Mouse (Mus musculus): ENCODE results near the gene Atxn1. TPM values are rescaled to one million over a fixed set of nuclear protein-coding genes. Genes with fewer than 3 reads are reported as not detected.

Gene Atxn1
- total and polyA plus RNA-seq, 2 experiments from 2014 or later, result 12.0 to 31.4 TPM

DNA sequence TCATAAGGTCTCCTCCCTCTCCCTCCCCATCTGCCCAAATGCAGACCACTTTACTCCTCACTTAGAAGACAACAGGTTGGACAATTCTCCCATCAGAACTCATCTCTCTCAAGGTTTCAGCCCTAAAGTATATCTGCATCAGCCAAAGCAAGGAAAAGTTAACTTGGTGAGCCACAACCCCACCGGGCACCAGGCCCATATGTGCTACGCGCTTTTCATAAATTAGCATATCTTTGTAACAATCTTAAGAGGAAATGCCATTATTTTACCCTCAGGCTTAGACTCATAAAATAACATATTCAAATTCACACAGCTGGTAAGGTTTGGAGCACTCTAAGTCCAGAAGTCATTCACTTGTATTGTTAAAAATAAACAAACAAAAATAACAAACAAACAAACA lies 50.7 kb downstream of the Atxn1 start:
- Histone ChIP-seq H3K36me3 (ENCODE audit: insufficient read depth, low read length) (no peaks in the 10 kb centered on the region), H3K27ac (ENCODE audit: low read depth, low read length) (no peak overlapping the region), H3K9me3 (ENCODE audit: low read length) (no peaks in the 10 kb centered on the region), H3K4me3 (ENCODE audit: low read depth, low read length) (no peak overlapping the region), H3K4me2 (ENCODE audit: low read depth, low read length, poor library complexity, severe bottlenecking) (no peak overlapping the region), H3K4me1 (ENCODE audit: insufficient read depth, low read length) (no peaks in the 10 kb centered on the region), H3K27me3 (ENCODE audit: insufficient read depth, low read length) (no peaks in the 10 kb centered on the region), H3K9ac (replicated peaks; ENCODE audit: low read length, poor library complexity, severe bottlenecking) (no peak overlapping the region)
- no peak for TF ChIP-seq CTCF (IDR thresholded peaks at IDR 0.05)
- DNase-seq (ENCODE audit: low spot score), result no peak
- no peak for ATAC-seq (ENCODE audit: low FRiP score)
- WGBS, result 57% methylated on average over 3 of the region's 3 CpGs

DNA sequence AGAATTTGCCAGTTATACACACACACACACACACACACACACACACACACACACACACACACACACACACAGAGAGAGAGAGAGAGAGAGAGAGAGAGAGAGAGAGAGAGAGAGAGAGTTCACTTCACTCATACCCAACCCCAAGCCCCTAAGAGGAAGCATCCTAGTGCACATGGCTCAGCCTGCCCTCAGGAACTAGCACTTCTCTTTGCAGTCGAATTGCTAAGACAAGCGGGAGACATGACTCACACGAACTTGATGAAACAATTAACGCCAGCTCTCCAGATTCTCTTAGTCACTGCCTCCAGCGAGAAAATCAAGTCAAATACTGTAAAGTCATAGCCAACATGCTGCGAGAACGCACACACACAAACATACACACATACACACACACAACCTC lies 53.0 kb downstream of the Atxn1 start:
- no peaks in the 10 kb centered on the region for H3K9me3 ChIP-seq (ENCODE audit: low read length)
- DNase-seq (ENCODE audit: low spot score) (no peak), ATAC-seq (ENCODE audit: low FRiP score) (no peak)
- WGBS, result 69% methylated on average over 7 of the region's 7 CpGs
- H3K36me3 ChIP-seq (ENCODE audit: insufficient read depth, low read length), result no peaks in the 10 kb centered on the region
- H3K9ac ChIP-seq (replicated peaks; ENCODE audit: low read length, poor library complexity, severe bottlenecking), result no peak overlapping the region
- no peak overlapping the region for H3K4me2 ChIP-seq (ENCODE audit: low read depth, low read length, poor library complexity, severe bottlenecking)
- no peak for TF ChIP-seq CTCF (IDR thresholded peaks at IDR 0.05)
- H3K4me1 ChIP-seq (ENCODE audit: insufficient read depth, low read length), result peaks cover 7% of the 10 kb centered on the region; the same call in 1 of the 2 replicates
- no peaks in the 10 kb centered on the region for H3K27me3 ChIP-seq (ENCODE audit: insufficient read depth, low read length)
- no peak overlapping the region for H3K4me3 ChIP-seq (ENCODE audit: low read depth, low read length)
- H3K27ac ChIP-seq (ENCODE audit: low read depth, low read length), result no peak overlapping the region

DNA sequence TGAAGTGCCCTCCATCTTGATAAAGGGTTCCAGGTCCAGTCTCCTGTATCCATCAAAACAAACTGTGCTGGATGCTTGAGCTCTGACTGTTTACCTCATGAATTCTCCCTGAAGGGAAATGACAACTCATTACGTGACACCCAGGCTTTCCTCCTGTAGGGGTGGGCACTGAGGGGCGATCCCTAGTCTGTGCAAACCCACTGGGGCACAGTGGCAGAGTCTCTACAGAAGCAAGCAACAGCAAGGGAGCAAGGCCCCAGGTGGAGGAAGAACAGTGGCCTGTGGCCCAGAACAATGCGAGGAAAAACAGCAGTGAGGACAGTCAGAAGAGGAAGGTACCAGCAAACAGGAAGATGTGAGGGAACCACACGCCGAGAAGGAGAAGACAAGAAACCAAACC lies 53.7 kb downstream of the Atxn1 start:
- Histone ChIP-seq H3K27ac (ENCODE audit: low read depth, low read length) (no peak overlapping the region), H3K9ac (replicated peaks; ENCODE audit: low read length, poor library complexity, severe bottlenecking) (no peak overlapping the region), H3K4me2 (ENCODE audit: low read depth, low read length, poor library complexity, severe bottlenecking) (no peak overlapping the region), H3K4me1 (ENCODE audit: insufficient read depth, low read length) (peaks cover 7% of the 10 kb centered on the region; the same call in 1 of the 2 replicates), H3K36me3 (ENCODE audit: insufficient read depth, low read length) (no peaks in the 10 kb centered on the region), H3K9me3 (ENCODE audit: low read length) (no peaks in the 10 kb centered on the region), H3K4me3 (ENCODE audit: low read depth, low read length) (no peak overlapping the region), H3K27me3 (ENCODE audit: insufficient read depth, low read length) (no peaks in the 10 kb centered on the region)
- 86% methylated on average over 5 of the region's 5 CpGs for WGBS
- no peak for ATAC-seq (ENCODE audit: low FRiP score)
- no peak for DNase-seq (ENCODE audit: low spot score)
- TF ChIP-seq CTCF (IDR thresholded peaks at IDR 0.05), result no peak

DNA sequence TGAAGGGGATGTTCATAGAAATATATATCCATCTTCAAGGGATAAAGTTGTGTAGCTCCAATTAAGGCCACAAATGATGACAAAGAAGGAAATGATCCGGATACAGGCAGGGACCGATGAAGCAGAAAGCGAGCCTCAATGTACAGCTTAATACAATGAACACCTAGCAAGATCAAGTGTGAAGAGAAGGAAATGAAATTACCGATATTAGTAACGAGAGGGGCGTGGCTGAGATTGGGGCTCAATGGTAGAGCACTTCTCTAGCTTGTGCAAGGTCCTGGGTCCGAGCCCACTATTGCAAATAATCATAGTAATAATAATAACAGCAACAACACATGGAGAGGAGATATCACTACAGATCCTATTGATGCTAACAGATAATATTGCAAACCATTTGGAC lies 54.5 kb downstream of the Atxn1 start:
- H3K27me3 ChIP-seq (ENCODE audit: insufficient read depth, low read length), result no peaks in the 10 kb centered on the region
- no peak overlapping the region for H3K4me2 ChIP-seq (ENCODE audit: low read depth, low read length, poor library complexity, severe bottlenecking)
- DNase-seq (ENCODE audit: low spot score) (no peak), ATAC-seq (ENCODE audit: low FRiP score) (no peak)
- H3K36me3 ChIP-seq (ENCODE audit: insufficient read depth, low read length), result no peaks in the 10 kb centered on the region
- no peaks in the 10 kb centered on the region for H3K9me3 ChIP-seq (ENCODE audit: low read length)
- WGBS, result 93% methylated on average over 7 of the region's 7 CpGs
- peaks cover 7% of the 10 kb centered on the region; the same call in 1 of the 2 replicates for H3K4me1 ChIP-seq (ENCODE audit: insufficient read depth, low read length)
- no peak for TF ChIP-seq CTCF (IDR thresholded peaks at IDR 0.05)
- H3K4me3 ChIP-seq (ENCODE audit: low read depth, low read length), result no peak overlapping the region
- H3K27ac ChIP-seq (ENCODE audit: low read depth, low read length), result no peak overlapping the region
- H3K9ac ChIP-seq (replicated peaks; ENCODE audit: low read length, poor library complexity, severe bottlenecking), result no peak overlapping the region

DNA sequence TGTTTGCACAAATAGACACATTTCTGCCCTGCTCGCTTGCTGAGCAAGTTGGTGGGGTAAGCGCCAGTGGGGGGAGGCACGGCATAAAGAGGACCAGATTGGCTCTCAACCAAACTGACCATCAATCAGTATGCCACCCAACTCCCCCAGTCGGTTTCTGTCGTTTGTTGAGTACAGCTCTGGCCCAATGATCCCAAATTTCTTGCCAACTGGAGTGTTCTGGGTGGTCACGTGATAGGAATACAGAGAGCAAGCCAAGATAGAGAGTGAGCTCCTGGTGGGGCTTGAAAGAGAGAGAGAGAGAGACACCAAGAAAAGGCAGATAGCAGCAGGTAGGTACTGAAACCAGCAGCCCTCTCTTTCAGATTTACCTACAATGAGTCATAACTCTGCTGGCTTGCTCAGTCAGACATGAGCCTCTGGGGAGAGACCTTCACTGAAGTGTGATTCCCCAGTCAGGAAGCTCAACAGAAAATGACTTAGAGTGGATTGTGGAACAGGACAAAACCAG lies 57.6 kb downstream of the Atxn1 start:
- Histone ChIP-seq H3K9ac (replicated peaks; ENCODE audit: low read length, poor library complexity, severe bottlenecking) (no peak overlapping the region), H3K27ac (ENCODE audit: low read depth, low read length) (peak overlapping the region; percentile 32), H3K36me3 (ENCODE audit: insufficient read depth, low read length) (no peaks in the 10 kb centered on the region), H3K4me2 (ENCODE audit: low read depth, low read length, poor library complexity, severe bottlenecking) (no peak overlapping the region), H3K4me1 (ENCODE audit: insufficient read depth, low read length) (peaks cover 7% of the 10 kb centered on the region; the same call in 1 of the 2 replicates), H3K27me3 (ENCODE audit: insufficient read depth, low read length) (no peaks in the 10 kb centered on the region), H3K4me3 (ENCODE audit: low read depth, low read length) (no peak overlapping the region), H3K9me3 (ENCODE audit: low read length) (no peaks in the 10 kb centered on the region)
- TF ChIP-seq CTCF (IDR thresholded peaks at IDR 0.05), result no peak
- 74% methylated on average over 6 of the region's 6 CpGs for WGBS
- DNase-seq (ENCODE audit: low spot score) (peak; percentile 83), ATAC-seq (ENCODE audit: low FRiP score) (peak; percentile 62)

DNA sequence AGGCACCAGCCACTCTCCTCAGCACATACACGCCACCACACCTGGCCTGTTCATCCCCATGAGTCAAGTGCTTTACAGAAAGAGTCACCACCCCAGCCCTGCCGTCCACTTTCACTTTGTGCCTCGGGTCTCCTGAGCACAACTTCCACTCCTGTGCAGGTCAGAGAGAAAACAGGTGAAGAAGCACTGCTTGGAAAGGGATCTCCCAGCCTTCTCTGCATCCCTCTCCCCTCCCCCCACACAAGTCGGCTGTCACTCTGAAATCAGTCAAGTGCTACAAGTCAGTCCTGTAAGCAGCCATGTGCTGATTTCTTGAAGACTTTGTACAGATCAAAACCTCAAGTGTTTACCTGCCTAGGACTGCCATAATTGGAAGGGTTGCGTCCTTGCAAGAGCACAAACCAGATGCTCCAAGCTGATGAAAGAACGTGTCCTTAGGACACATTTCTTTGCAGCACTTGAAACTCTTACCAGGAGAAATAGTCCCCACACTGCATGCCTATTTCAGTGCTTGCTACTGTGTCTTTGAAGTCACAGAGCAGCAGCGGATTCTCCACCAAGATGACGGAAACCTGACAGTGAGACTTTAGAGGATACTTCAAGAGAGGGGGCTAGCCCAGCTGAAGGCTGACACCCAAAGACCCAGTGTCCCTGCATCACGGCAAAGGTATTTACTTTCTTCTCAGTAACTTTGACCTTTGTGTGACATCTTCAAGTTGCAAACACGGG lies 58.2 kb downstream of the Atxn1 start:
- Histone ChIP-seq H3K27me3 (ENCODE audit: insufficient read depth, low read length) (no peaks in the 10 kb centered on the region), H3K36me3 (ENCODE audit: insufficient read depth, low read length) (no peaks in the 10 kb centered on the region), H3K9ac (replicated peaks; ENCODE audit: low read length, poor library complexity, severe bottlenecking) (no peak overlapping the region), H3K4me1 (ENCODE audit: insufficient read depth, low read length) (peaks cover 7% of the 10 kb centered on the region; the same call in 1 of the 2 replicates), H3K27ac (ENCODE audit: low read depth, low read length) (peak overlapping the region; percentile 32; the same call in 1 of the 2 replicates), H3K4me3 (ENCODE audit: low read depth, low read length) (no peak overlapping the region), H3K4me2 (ENCODE audit: low read depth, low read length, poor library complexity, severe bottlenecking) (no peak overlapping the region), H3K9me3 (ENCODE audit: low read length) (no peaks in the 10 kb centered on the region)
- no peak for ATAC-seq (ENCODE audit: low FRiP score)
- no peak for TF ChIP-seq CTCF (IDR thresholded peaks at IDR 0.05)
- DNase-seq (ENCODE audit: low spot score), result no peak
- 57% methylated on average over 10 of the region's 10 CpGs for WGBS

Data from midbrain, postnatal 0 days (tissue).